Mouse (Mus musculus): ENCODE measurements around the gene Creb5. TPM values are rescaled to one million over a fixed set of nuclear protein-coding genes. Genes with fewer than 3 reads are reported as not detected.

Gene Creb5
- polyA plus RNA-seq, 1 experiment from 2014 or later = 8.9 TPM

- no peaks in the 10 kb centered on the region for H3K79me2 ChIP-seq (ENCODE audit: inconsistent target)
- H3K27ac ChIP-seq = no peak overlapping the region
- no peak overlapping the region for H3K4me3 ChIP-seq (ENCODE audit: inconsistent target)
- WGBS (ENCODE audit: missing documents) = 100% methylated on average over 9 of the region's 9 CpGs
- no peaks in the 10 kb centered on the region for H3K36me3 ChIP-seq (ENCODE audit: inconsistent target)
Observed at GRCm38 (mm10) chr6:53716013-53716412, 428.9 kb downstream of the Creb5 start.

GRCm38 (mm10) chr6:53720009-53720408 is 432.9 kb downstream of the Creb5 start:
- WGBS (ENCODE audit: missing documents) = 100% methylated on average over 3 of the region's 3 CpGs
- no peaks in the 10 kb centered on the region for H3K36me3 ChIP-seq (ENCODE audit: inconsistent target)
- H3K4me3 ChIP-seq (ENCODE audit: inconsistent target) = no peak overlapping the region
- no peak overlapping the region for H3K27ac ChIP-seq
- no peaks in the 10 kb centered on the region for H3K79me2 ChIP-seq (ENCODE audit: inconsistent target)

- no peaks in the 10 kb centered on the region for H3K79me2 ChIP-seq (ENCODE audit: inconsistent target)
- H3K4me3 ChIP-seq (ENCODE audit: inconsistent target) = no peak overlapping the region
- H3K36me3 ChIP-seq (ENCODE audit: inconsistent target) = no peaks in the 10 kb centered on the region
- 19% methylated on average over 9 of the region's 9 CpGs for WGBS (ENCODE audit: missing documents)
- H3K27ac ChIP-seq = no peak overlapping the region
Observed at GRCm38 (mm10) chr6:53721595-53721994, 434.5 kb downstream of the Creb5 start.

- no peak overlapping the region for H3K4me3 ChIP-seq (ENCODE audit: inconsistent target)
- no peaks in the 10 kb centered on the region for H3K36me3 ChIP-seq (ENCODE audit: inconsistent target)
- no peak overlapping the region for H3K27ac ChIP-seq
- 98% methylated on average over 4 of the region's 4 CpGs for WGBS (ENCODE audit: missing documents)
- no peaks in the 10 kb centered on the region for H3K79me2 ChIP-seq (ENCODE audit: inconsistent target)
Observed at GRCm38 (mm10) chr6:53722694-53723093, 435.6 kb downstream of the Creb5 start.

- Histone ChIP-seq H3K4me3 (ENCODE audit: inconsistent target) (no peak overlapping the region), H3K79me2 (ENCODE audit: inconsistent target) (no peaks in the 10 kb centered on the region), H3K27ac (peak overlapping the region; percentile 45), H3K36me3 (ENCODE audit: inconsistent target) (no peaks in the 10 kb centered on the region)
- WGBS (ENCODE audit: missing documents) = 95% methylated on average over 7 of the region's 7 CpGs
Observed at GRCm38 (mm10) chr6:53730487-53730886, 443.4 kb downstream of the Creb5 start.

GRCm38 (mm10) chr6:53730996-53731485 is 444.0 kb downstream of the Creb5 start:
- H3K27ac ChIP-seq = peak overlapping the region; percentile 45

GRCm38 (mm10) chr6:53733546-53733945 is 446.5 kb downstream of the Creb5 start:
- no peaks in the 10 kb centered on the region for H3K36me3 ChIP-seq (ENCODE audit: inconsistent target)
- no peak overlapping the region for H3K27ac ChIP-seq
- 100% methylated on average over 1 of the region's 1 CpGs for WGBS (ENCODE audit: missing documents)
- no peak overlapping the region for H3K4me3 ChIP-seq (ENCODE audit: inconsistent target)
- H3K79me2 ChIP-seq (ENCODE audit: inconsistent target) = no peaks in the 10 kb centered on the region

More at GRCm38 (mm10) chr6:53730996-53731485, 444.0 kb downstream of the Creb5 start:
- Histone ChIP-seq H3K36me3 (ENCODE audit: inconsistent target) (no peaks in the 10 kb centered on the region), H3K4me3 (ENCODE audit: inconsistent target) (no peak overlapping the region), H3K79me2 (ENCODE audit: inconsistent target) (no peaks in the 10 kb centered on the region)
- WGBS (ENCODE audit: missing documents) = 76% methylated on average over 5 of the region's 5 CpGs

GRCm38 (mm10) chr6:53733999-53734398 is 446.9 kb downstream of the Creb5 start:
- Histone ChIP-seq H3K36me3 (ENCODE audit: inconsistent target) (no peaks in the 10 kb centered on the region), H3K79me2 (ENCODE audit: inconsistent target) (no peaks in the 10 kb centered on the region), H3K4me3 (ENCODE audit: inconsistent target) (no peak overlapping the region), H3K27ac (no peak overlapping the region)
- 90% methylated on average over 4 of the region's 4 CpGs for WGBS (ENCODE audit: missing documents)

- Histone ChIP-seq H3K79me2 (ENCODE audit: inconsistent target) (no peaks in the 10 kb centered on the region), H3K4me3 (ENCODE audit: inconsistent target) (no peak overlapping the region), H3K36me3 (ENCODE audit: inconsistent target) (no peaks in the 10 kb centered on the region), H3K27ac (no peak overlapping the region)
- WGBS (ENCODE audit: missing documents) = 89% methylated on average over 6 of the region's 6 CpGs
Observed at GRCm38 (mm10) chr6:53735696-53736095, 448.6 kb downstream of the Creb5 start.

GRCm38 (mm10) chr6:53738206-53738605 is 451.1 kb downstream of the Creb5 start:
- H3K4me3 ChIP-seq (ENCODE audit: inconsistent target) = no peak overlapping the region
- H3K79me2 ChIP-seq (ENCODE audit: inconsistent target) = no peaks in the 10 kb centered on the region
- H3K27ac ChIP-seq = no peak overlapping the region
- no peaks in the 10 kb centered on the region for H3K36me3 ChIP-seq (ENCODE audit: inconsistent target)

GRCm38 (mm10) chr6:53741222-53741621 is 454.2 kb downstream of the Creb5 start:
- 95% methylated on average over 3 of the region's 3 CpGs for WGBS (ENCODE audit: missing documents)
- H3K36me3 ChIP-seq (ENCODE audit: inconsistent target) = no peaks in the 10 kb centered on the region
- no peak overlapping the region for H3K27ac ChIP-seq
- no peak overlapping the region for H3K4me3 ChIP-seq (ENCODE audit: inconsistent target)
- no peaks in the 10 kb centered on the region for H3K79me2 ChIP-seq (ENCODE audit: inconsistent target)

Other genes starting within 250 kb of the Creb5 start
- 0.96 to 2.7 TPM (median 1.0 TPM) in 3 replicates for gene Jazf1, start 218.6 kb upstream of the Creb5 start, polyA plus RNA-seq (2018)